Mouse (Mus musculus) forebrain, embryonic 13.5 days (tissue): ENCODE measurements around the gene Fyb2. TPM values are rescaled to one million over a fixed set of nuclear protein-coding genes. Genes with fewer than 3 reads are reported as not detected.

Experiments
- ATAC-seq: fragments of 200-750 bp; cut with Nextera tagmentation; 2 replicates; pipeline ENCODE4 v1.8.0; 2017
- H3K27ac ChIP-seq: fragments of 300-500 bp; sonication (generic); 2 replicates; pipeline ENCODE4 v1.5.1; 2015; ENCODE audit warnings: inconsistent platforms, mild to moderate bottlenecking, moderate library complexity
- H3K27me3 ChIP-seq: fragments of 300-500 bp; sonication (generic); 2 replicates; pipeline ENCODE4 v1.6.1; 2015; ENCODE audit warnings: mild to moderate bottlenecking, inconsistent platforms
- H3K36me3 ChIP-seq: fragments of 300-500 bp; sonication (generic); 2 replicates; pipeline ENCODE4 v1.6.1; 2015; ENCODE audit warnings: mild to moderate bottlenecking, inconsistent platforms; ENCODE audit not compliant: poor library complexity, severe bottlenecking
- H3K4me1 ChIP-seq: fragments of 300-500 bp; sonication (generic); 2 replicates; pipeline ENCODE4 v1.6.1; 2015; ENCODE audit warnings: inconsistent platforms
- H3K4me2 ChIP-seq: fragments of 300-500 bp; sonication (generic); 2 replicates; pipeline ENCODE4 v1.6.1; 2015; ENCODE audit warnings: inconsistent platforms, mild to moderate bottlenecking, moderate library complexity
- H3K4me3 ChIP-seq: fragments of 300-500 bp; sonication (generic); 2 replicates; pipeline ENCODE4 v1.5.1; 2015; ENCODE audit warnings: mild to moderate bottlenecking, inconsistent platforms
- H3K9ac ChIP-seq: fragments of 300-500 bp; sonication (generic); 2 replicates; pipeline ENCODE4 v1.6.1; 2015; ENCODE audit warnings: mild to moderate bottlenecking, inconsistent platforms
- H3K9me3 ChIP-seq: fragments of 300-500 bp; sonication (generic); replicated peaks from 2 replicates; pipeline ENCODE4 v1.6.1; 2016; ENCODE audit warnings: inconsistent platforms
- WGBS: fragments of 180-500 bp; shearing (Covaris S2); methylation state at CpG from one replicate; pipeline ENCODE4 v1.1.7; 2015; 5-methylcytosine and 5-hydroxymethylcytosine counted together
- polyA plus RNA-seq: library from polyadenylated mRNA; unstranded; fragments of >200 nt; fragmentation: Nextera tagmentation; extraction: Ambion mirVana; gene quantifications from 2 replicates; pipeline ENCODE4 v1.2.1, GENCODE M21; 2015

Fyb2 gene
- polyA plus RNA-seq, 1 experiment from 2014 or later, result 0.12 TPM

GRCm38 (mm10) chr4:104902836-104903235, 10.4 kb upstream of the Fyb2 start:
- Histone ChIP-seq H3K4me3 (no peak overlapping the region), H3K9me3 (no peaks in the 10 kb centered on the region), H3K9ac (no peak overlapping the region), H3K4me2 (no peak overlapping the region), H3K27me3 (no peaks in the 10 kb centered on the region), H3K4me1 (no peaks in the 10 kb centered on the region), H3K27ac (no peak overlapping the region), H3K36me3 (no peaks in the 10 kb centered on the region)
- 80% methylated on average over 2 of the region's 2 CpGs for WGBS
- no peak for ATAC-seq

- Histone ChIP-seq H3K4me1 (no peaks in the 10 kb centered on the region), H3K4me2 (no peak overlapping the region), H3K27ac (no peak overlapping the region), H3K9me3 (no peaks in the 10 kb centered on the region), H3K4me3 (no peak overlapping the region), H3K9ac (no peak overlapping the region), H3K27me3 (no peaks in the 10 kb centered on the region), H3K36me3 (no peaks in the 10 kb centered on the region)
- whole genome bisulfite sequencing, result 91% methylated on average over 6 of the region's 6 CpGs
- no peak for ATAC-seq
Measured at GRCm38 (mm10) chr4:104905049-104905448, 8.2 kb upstream of the Fyb2 start.

GRCm38 (mm10) chr4:104911685-104912084, 1.6 kb upstream of the Fyb2 start:
- Histone ChIP-seq H3K36me3 (no peaks in the 10 kb centered on the region), H3K4me3 (no peak overlapping the region), H3K27ac (no peak overlapping the region), H3K9ac (no peak overlapping the region), H3K4me2 (no peak overlapping the region), H3K4me1 (peaks cover 5% of the 10 kb centered on the region), H3K9me3 (no peaks in the 10 kb centered on the region), H3K27me3 (no peaks in the 10 kb centered on the region; the same call in 1 of the 2 replicates)
- WGBS, result 29% methylated on average over 7 of the region's 7 CpGs
- 0 out of 2 replicates have a peak, but pooled peaks have one; percentile 43 for ATAC-seq

- WGBS, result 71% methylated on average over 6 of the region's 6 CpGs
Measured at GRCm38 (mm10) chr4:104914711-104915247, 1.5 kb downstream of the Fyb2 start.

GRCm38 (mm10) chr4:104918017-104918416, 4.8 kb downstream of the Fyb2 start:
- no peaks in the 10 kb centered on the region; the same call in 1 of the 2 replicates for H3K27me3 ChIP-seq
- H3K36me3 ChIP-seq, result no peaks in the 10 kb centered on the region
- H3K9ac ChIP-seq, result no peak overlapping the region
- H3K4me2 ChIP-seq, result no peak overlapping the region
- no peak overlapping the region for H3K27ac ChIP-seq
- H3K9me3 ChIP-seq, result no peaks in the 10 kb centered on the region
- 89% methylated on average over 6 of the region's 6 CpGs for WGBS
- no peak overlapping the region for H3K4me3 ChIP-seq
- ATAC-seq, result no peak
- H3K4me1 ChIP-seq, result peaks cover 5% of the 10 kb centered on the region

More at GRCm38 (mm10) chr4:104914711-104915247, 1.5 kb downstream of the Fyb2 start:
- ATAC-seq, result no peak
- Histone ChIP-seq H3K9me3 (no peaks in the 10 kb centered on the region), H3K27ac (no peak overlapping the region), H3K27me3 (no peaks in the 10 kb centered on the region; the same call in 1 of the 2 replicates), H3K4me3 (no peak overlapping the region), H3K36me3 (no peaks in the 10 kb centered on the region), H3K9ac (no peak overlapping the region), H3K4me1 (peaks cover 5% of the 10 kb centered on the region), H3K4me2 (no peak overlapping the region)

- Histone ChIP-seq H3K36me3 (no peaks in the 10 kb centered on the region), H3K9me3 (no peaks in the 10 kb centered on the region), H3K9ac (no peak overlapping the region), H3K27me3 (no peaks in the 10 kb centered on the region), H3K4me1 (no peaks in the 10 kb centered on the region), H3K27ac (no peak overlapping the region), H3K4me3 (no peak overlapping the region), H3K4me2 (no peak overlapping the region)
- WGBS, result 88% methylated on average over 5 of the region's 5 CpGs
- ATAC-seq, result no peak
Measured at GRCm38 (mm10) chr4:104925383-104925782, 12.1 kb downstream of the Fyb2 start.

- Histone ChIP-seq H3K27me3 (no peaks in the 10 kb centered on the region), H3K36me3 (no peaks in the 10 kb centered on the region), H3K27ac (no peak overlapping the region), H3K4me2 (no peak overlapping the region), H3K4me1 (no peaks in the 10 kb centered on the region), H3K9ac (no peak overlapping the region), H3K9me3 (no peaks in the 10 kb centered on the region), H3K4me3 (no peak overlapping the region)
- 88% methylated on average over 7 of the region's 7 CpGs for WGBS
- no peak for ATAC-seq
Measured at GRCm38 (mm10) chr4:104929165-104929564, 15.9 kb downstream of the Fyb2 start.

GRCm38 (mm10) chr4:104933620-104934019, 20.4 kb downstream of the Fyb2 start:
- Histone ChIP-seq H3K4me3 (no peak overlapping the region), H3K4me1 (no peaks in the 10 kb centered on the region), H3K9ac (no peak overlapping the region), H3K9me3 (no peaks in the 10 kb centered on the region), H3K36me3 (no peaks in the 10 kb centered on the region), H3K4me2 (no peak overlapping the region), H3K27me3 (no peaks in the 10 kb centered on the region), H3K27ac (no peak overlapping the region)
- ATAC-seq, result no peak

GRCm38 (mm10) chr4:104934997-104935396, 21.7 kb downstream of the Fyb2 start:
- H3K9me3 ChIP-seq, result no peaks in the 10 kb centered on the region

GRCm38 (mm10) chr4:104935436-104935835, 22.2 kb downstream of the Fyb2 start:
- Histone ChIP-seq H3K27me3 (no peaks in the 10 kb centered on the region), H3K4me3 (no peak overlapping the region), H3K9me3 (no peaks in the 10 kb centered on the region), H3K4me1 (no peaks in the 10 kb centered on the region), H3K4me2 (no peak overlapping the region), H3K9ac (no peak overlapping the region), H3K36me3 (no peaks in the 10 kb centered on the region), H3K27ac (no peak overlapping the region)
- 83% methylated on average over 3 of the region's 3 CpGs for WGBS
- ATAC-seq, result no peak

More at GRCm38 (mm10) chr4:104934997-104935396, 21.7 kb downstream of the Fyb2 start:
- Histone ChIP-seq H3K36me3 (no peaks in the 10 kb centered on the region), H3K27me3 (no peaks in the 10 kb centered on the region), H3K4me1 (no peaks in the 10 kb centered on the region), H3K4me3 (no peak overlapping the region), H3K4me2 (no peak overlapping the region), H3K27ac (no peak overlapping the region), H3K9ac (no peak overlapping the region)
- no peak for ATAC-seq
- 89% methylated on average over 3 of the region's 3 CpGs for WGBS

GRCm38 (mm10) chr4:104936011-104936410, 22.8 kb downstream of the Fyb2 start:
- ATAC-seq, result no peak
- Histone ChIP-seq H3K9ac (no peak overlapping the region), H3K4me2 (no peak overlapping the region), H3K27ac (no peak overlapping the region), H3K4me3 (no peak overlapping the region), H3K27me3 (no peaks in the 10 kb centered on the region), H3K4me1 (no peaks in the 10 kb centered on the region), H3K9me3 (no peaks in the 10 kb centered on the region), H3K36me3 (no peaks in the 10 kb centered on the region)
- 71% methylated on average over 9 of the region's 9 CpGs for WGBS

GRCm38 (mm10) chr4:104939535-104939934, 26.3 kb downstream of the Fyb2 start:
- Histone ChIP-seq H3K27me3 (no peaks in the 10 kb centered on the region), H3K9me3 (no peaks in the 10 kb centered on the region), H3K36me3 (no peaks in the 10 kb centered on the region), H3K27ac (no peak overlapping the region), H3K4me1 (no peaks in the 10 kb centered on the region), H3K9ac (no peak overlapping the region), H3K4me2 (no peak overlapping the region), H3K4me3 (no peak overlapping the region)
- ATAC-seq, result no peak
- 88% methylated on average over 6 of the region's 6 CpGs for WGBS

- Histone ChIP-seq H3K27ac (no peak overlapping the region), H3K4me1 (no peaks in the 10 kb centered on the region), H3K9ac (no peak overlapping the region), H3K27me3 (no peaks in the 10 kb centered on the region), H3K9me3 (no peaks in the 10 kb centered on the region), H3K36me3 (no peaks in the 10 kb centered on the region), H3K4me3 (no peak overlapping the region), H3K4me2 (no peak overlapping the region)
- ATAC-seq, result no peak
- 91% methylated on average over 1 of the region's 1 CpGs for WGBS
Measured at GRCm38 (mm10) chr4:104941895-104942294, 28.6 kb downstream of the Fyb2 start.
